Mouse (Mus musculus): ENCODE measurements around the gene Gm12216. TPM values are rescaled to one million over a fixed set of nuclear protein-coding genes. Genes with fewer than 3 reads are reported as not detected.

The Gm12216 gene
- polyA plus RNA-seq, 1 experiment from 2014 or later: not detected

DNA sequence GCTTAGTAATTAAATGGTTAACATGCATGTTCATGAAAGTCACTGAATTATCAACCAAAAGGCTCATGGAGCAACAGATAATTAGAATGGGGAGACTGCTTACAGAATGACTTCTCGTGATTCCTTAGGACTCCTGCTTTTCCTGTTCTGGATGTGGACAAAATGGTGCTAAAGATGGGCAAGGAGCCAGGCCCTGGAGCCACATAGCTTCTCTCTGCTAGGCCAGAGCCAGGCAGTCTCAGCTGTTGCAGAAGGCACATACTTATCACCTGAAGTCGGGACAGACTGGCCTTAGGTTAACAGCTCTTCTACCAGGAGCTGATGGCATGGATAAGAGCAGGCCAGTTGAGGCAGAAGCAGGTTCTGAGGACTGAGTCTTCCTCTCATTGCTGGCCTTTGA lies 48.3 kb downstream of the Gm12216 start:
- Histone ChIP-seq H3K36me3 (ENCODE audit: control insufficient read depth, insufficient read depth, low read length) (no peaks in the 10 kb centered on the region), H3K27ac (replicated peaks; ENCODE audit: low read depth, low read length) (no peak overlapping the region), H3K27me3 (ENCODE audit: control insufficient read depth, insufficient read depth, low read length) (no peaks in the 10 kb centered on the region), H3K4me3 (ENCODE audit: low read depth, low read length) (no peak overlapping the region), H3K4me1 (ENCODE audit: control insufficient read depth, insufficient read depth, low read length) (no peaks in the 10 kb centered on the region), H3K9me3 (ENCODE audit: control insufficient read depth, low read length) (no peaks in the 10 kb centered on the region), H3K4me2 (ENCODE audit: low read depth, severe bottlenecking) (no peak overlapping the region), H3K9ac (ENCODE audit: low read length) (no peak overlapping the region)
- ATAC-seq (ENCODE audit: insufficient number of reproducible peaks, low FRiP score, low TSS enrichment, low read depth) (no peak), DNase-seq (ENCODE audit: low spot score) (no peak)
- WGBS: 67% methylated on average over 2 of the region's 2 CpGs

DNA sequence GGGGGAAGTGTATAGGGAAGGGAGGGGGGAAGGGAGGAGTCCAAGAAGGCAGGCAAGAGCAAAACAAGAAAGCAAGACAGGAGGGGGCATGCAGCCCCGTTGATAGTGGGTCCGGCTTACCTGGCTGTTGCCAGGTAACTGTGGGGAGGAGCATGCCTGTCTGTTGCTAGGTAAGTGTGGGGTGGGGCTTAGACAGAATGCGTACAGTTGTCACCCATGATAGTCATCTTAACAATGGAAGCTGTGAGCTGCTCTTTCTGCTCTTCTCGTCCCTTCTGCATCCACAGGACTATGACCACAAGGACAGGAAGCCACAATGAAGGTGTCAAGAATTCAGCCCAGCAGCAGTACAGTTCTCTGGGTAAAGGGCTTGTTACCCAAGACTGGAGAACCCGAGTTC lies 48.9 kb downstream of the Gm12216 start:
- 69% methylated on average over 5 of the region's 5 CpGs for WGBS
- no peak overlapping the region for H3K9ac ChIP-seq (ENCODE audit: low read length)

GRCm38 (mm10) chr11:53809354-53809753 lies 49.7 kb downstream of the Gm12216 start:
- H3K36me3 ChIP-seq (ENCODE audit: control insufficient read depth, insufficient read depth, low read length): no peaks in the 10 kb centered on the region
- DNase-seq (ENCODE audit: low spot score): no peak
- no peaks in the 10 kb centered on the region for H3K9me3 ChIP-seq (ENCODE audit: control insufficient read depth, low read length)
- WGBS: 57% methylated on average over 5 of the region's 5 CpGs
- H3K27ac ChIP-seq (replicated peaks; ENCODE audit: low read depth, low read length): no peak overlapping the region
- no peak overlapping the region for H3K4me2 ChIP-seq (ENCODE audit: low read depth, severe bottlenecking)
- ATAC-seq (ENCODE audit: insufficient number of reproducible peaks, low FRiP score, low TSS enrichment, low read depth): no peak
- H3K9ac ChIP-seq (ENCODE audit: low read length): no peak overlapping the region
- H3K4me3 ChIP-seq (ENCODE audit: low read depth, low read length): no peak overlapping the region
- no peaks in the 10 kb centered on the region for H3K27me3 ChIP-seq (ENCODE audit: control insufficient read depth, insufficient read depth, low read length)
- no peaks in the 10 kb centered on the region for H3K4me1 ChIP-seq (ENCODE audit: control insufficient read depth, insufficient read depth, low read length)

More for the DNA sequence above, 48.9 kb downstream of the Gm12216 start:
- Histone ChIP-seq H3K27me3 (ENCODE audit: control insufficient read depth, insufficient read depth, low read length) (no peaks in the 10 kb centered on the region), H3K27ac (replicated peaks; ENCODE audit: low read depth, low read length) (no peak overlapping the region), H3K9me3 (ENCODE audit: control insufficient read depth, low read length) (no peaks in the 10 kb centered on the region), H3K4me1 (ENCODE audit: control insufficient read depth, insufficient read depth, low read length) (no peaks in the 10 kb centered on the region), H3K4me2 (ENCODE audit: low read depth, severe bottlenecking) (no peak overlapping the region), H3K4me3 (ENCODE audit: low read depth, low read length) (no peak overlapping the region), H3K36me3 (ENCODE audit: control insufficient read depth, insufficient read depth, low read length) (no peaks in the 10 kb centered on the region)
- DNase-seq (ENCODE audit: low spot score) (no peak), ATAC-seq (ENCODE audit: insufficient number of reproducible peaks, low FRiP score, low TSS enrichment, low read depth) (no peak)

DNA sequence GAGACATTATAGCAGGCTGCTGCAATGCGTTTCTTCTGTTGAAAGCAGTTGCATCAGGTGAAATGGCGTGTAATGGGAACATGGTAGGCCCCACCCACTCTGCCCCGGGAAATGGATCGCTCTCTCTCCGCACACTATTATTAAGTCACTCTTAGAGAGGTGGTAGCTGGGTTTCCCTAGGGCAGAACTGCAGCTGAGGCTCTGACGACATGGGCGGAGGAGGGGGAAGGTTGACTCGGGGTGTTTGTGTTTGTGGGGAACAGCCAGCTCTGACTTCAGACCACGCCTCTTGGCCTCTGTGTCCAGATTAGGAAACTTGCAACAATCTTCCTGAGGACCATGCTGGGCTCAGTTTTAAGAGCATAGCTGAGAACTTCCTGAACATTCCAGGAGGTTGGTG lies 53.3 kb downstream of the Gm12216 start:
- H3K9me3 ChIP-seq (ENCODE audit: control insufficient read depth, low read length): no peaks in the 10 kb centered on the region

GRCm38 (mm10) chr11:53804569-53805344 lies 54.3 kb downstream of the Gm12216 start:
- Histone ChIP-seq H3K27ac (replicated peaks; ENCODE audit: low read depth, low read length) (no peak overlapping the region), H3K27me3 (ENCODE audit: control insufficient read depth, insufficient read depth, low read length) (no peaks in the 10 kb centered on the region), H3K9ac (ENCODE audit: low read length) (no peak overlapping the region), H3K4me2 (ENCODE audit: low read depth, severe bottlenecking) (no peak overlapping the region), H3K4me3 (ENCODE audit: low read depth, low read length) (no peak overlapping the region), H3K36me3 (ENCODE audit: control insufficient read depth, insufficient read depth, low read length) (no peaks in the 10 kb centered on the region), H3K9me3 (ENCODE audit: control insufficient read depth, low read length) (no peaks in the 10 kb centered on the region), H3K4me1 (ENCODE audit: control insufficient read depth, insufficient read depth, low read length) (no peaks in the 10 kb centered on the region)
- ATAC-seq (ENCODE audit: insufficient number of reproducible peaks, low FRiP score, low TSS enrichment, low read depth) (no peak), DNase-seq (ENCODE audit: low spot score) (no peak)
- WGBS: 83% methylated on average over 14 of the region's 14 CpGs

More for the DNA sequence above, 53.3 kb downstream of the Gm12216 start:
- Histone ChIP-seq H3K4me2 (ENCODE audit: low read depth, severe bottlenecking) (no peak overlapping the region), H3K9ac (ENCODE audit: low read length) (no peak overlapping the region), H3K4me3 (ENCODE audit: low read depth, low read length) (no peak overlapping the region), H3K4me1 (ENCODE audit: control insufficient read depth, insufficient read depth, low read length) (no peaks in the 10 kb centered on the region), H3K27ac (replicated peaks; ENCODE audit: low read depth, low read length) (no peak overlapping the region), H3K36me3 (ENCODE audit: control insufficient read depth, insufficient read depth, low read length) (no peaks in the 10 kb centered on the region), H3K27me3 (ENCODE audit: control insufficient read depth, insufficient read depth, low read length) (no peaks in the 10 kb centered on the region)
- DNase-seq (ENCODE audit: low spot score) (no peak), ATAC-seq (ENCODE audit: insufficient number of reproducible peaks, low FRiP score, low TSS enrichment, low read depth) (no peak)
- 75% methylated on average over 9 of the region's 9 CpGs for WGBS

DNA sequence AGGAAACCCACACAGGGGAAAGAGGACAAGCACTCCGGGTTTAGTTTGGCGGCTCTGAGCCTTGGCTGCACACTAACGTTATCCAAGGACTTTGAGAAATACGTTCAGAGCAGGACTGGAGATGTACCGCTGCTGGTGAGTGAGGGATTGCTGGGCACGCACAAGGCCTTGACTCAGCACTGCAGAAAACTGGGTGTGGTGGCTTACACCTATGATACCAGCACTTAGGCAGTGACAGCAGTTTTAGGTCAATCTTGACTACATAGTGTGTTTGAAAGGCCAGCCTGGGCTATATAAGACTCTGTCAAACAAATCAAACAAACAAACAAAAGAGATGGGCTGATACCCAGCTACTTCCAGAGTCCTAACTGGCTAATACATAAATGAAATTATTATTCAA lies 55.6 kb downstream of the Gm12216 start:
- Histone ChIP-seq H3K9me3 (ENCODE audit: control insufficient read depth, low read length) (no peaks in the 10 kb centered on the region), H3K27me3 (ENCODE audit: control insufficient read depth, insufficient read depth, low read length) (no peaks in the 10 kb centered on the region), H3K36me3 (ENCODE audit: control insufficient read depth, insufficient read depth, low read length) (no peaks in the 10 kb centered on the region), H3K9ac (ENCODE audit: low read length) (no peak overlapping the region), H3K4me2 (ENCODE audit: low read depth, severe bottlenecking) (no peak overlapping the region), H3K27ac (replicated peaks; ENCODE audit: low read depth, low read length) (no peak overlapping the region), H3K4me3 (ENCODE audit: low read depth, low read length) (no peak overlapping the region), H3K4me1 (ENCODE audit: control insufficient read depth, insufficient read depth, low read length) (no peaks in the 10 kb centered on the region)
- 93% methylated on average over 6 of the region's 6 CpGs for WGBS
- DNase-seq (ENCODE audit: low spot score) (no peak), ATAC-seq (ENCODE audit: insufficient number of reproducible peaks, low FRiP score, low TSS enrichment, low read depth) (no peak)

- WGBS: 89% methylated on average over 12 of the region's 12 CpGs
- DNase-seq (ENCODE audit: low spot score): no peak
Measured at GRCm38 (mm10) chr11:53803093-53803492, 56.0 kb downstream of the Gm12216 start.

GRCm38 (mm10) chr11:53800975-53801374 lies 58.1 kb downstream of the Gm12216 start:
- H3K4me3 ChIP-seq (ENCODE audit: low read depth, low read length): no peak overlapping the region
- WGBS: 79% methylated on average over 5 of the region's 5 CpGs
- no peak for ATAC-seq (ENCODE audit: insufficient number of reproducible peaks, low FRiP score, low TSS enrichment, low read depth)

More at GRCm38 (mm10) chr11:53803093-53803492, 56.0 kb downstream of the Gm12216 start:
- Histone ChIP-seq H3K27ac (replicated peaks; ENCODE audit: low read depth, low read length) (no peak overlapping the region), H3K4me3 (ENCODE audit: low read depth, low read length) (no peak overlapping the region), H3K4me2 (ENCODE audit: low read depth, severe bottlenecking) (no peak overlapping the region), H3K4me1 (ENCODE audit: control insufficient read depth, insufficient read depth, low read length) (no peaks in the 10 kb centered on the region), H3K36me3 (ENCODE audit: control insufficient read depth, insufficient read depth, low read length) (no peaks in the 10 kb centered on the region), H3K27me3 (ENCODE audit: control insufficient read depth, insufficient read depth, low read length) (no peaks in the 10 kb centered on the region), H3K9me3 (ENCODE audit: control insufficient read depth, low read length) (no peaks in the 10 kb centered on the region), H3K9ac (ENCODE audit: low read length) (no peak overlapping the region)
- no peak for ATAC-seq (ENCODE audit: insufficient number of reproducible peaks, low FRiP score, low TSS enrichment, low read depth)

GRCm38 (mm10) chr11:53800036-53800435 lies 59.0 kb downstream of the Gm12216 start:
- Histone ChIP-seq H3K4me3 (ENCODE audit: low read depth, low read length) (no peak overlapping the region), H3K4me2 (ENCODE audit: low read depth, severe bottlenecking) (no peak overlapping the region), H3K27me3 (ENCODE audit: control insufficient read depth, insufficient read depth, low read length) (no peaks in the 10 kb centered on the region), H3K9ac (ENCODE audit: low read length) (no peak overlapping the region), H3K9me3 (ENCODE audit: control insufficient read depth, low read length) (no peaks in the 10 kb centered on the region), H3K36me3 (ENCODE audit: control insufficient read depth, insufficient read depth, low read length) (no peaks in the 10 kb centered on the region), H3K4me1 (ENCODE audit: control insufficient read depth, insufficient read depth, low read length) (no peaks in the 10 kb centered on the region), H3K27ac (replicated peaks; ENCODE audit: low read depth, low read length) (no peak overlapping the region)
- WGBS: 57% methylated on average over 4 of the region's 4 CpGs
- no peak for ATAC-seq (ENCODE audit: insufficient number of reproducible peaks, low FRiP score, low TSS enrichment, low read depth)
- no peak for DNase-seq (ENCODE audit: low spot score)

More at GRCm38 (mm10) chr11:53800975-53801374, 58.1 kb downstream of the Gm12216 start:
- Histone ChIP-seq H3K9me3 (ENCODE audit: control insufficient read depth, low read length) (no peaks in the 10 kb centered on the region), H3K9ac (ENCODE audit: low read length) (no peak overlapping the region), H3K36me3 (ENCODE audit: control insufficient read depth, insufficient read depth, low read length) (no peaks in the 10 kb centered on the region), H3K4me2 (ENCODE audit: low read depth, severe bottlenecking) (no peak overlapping the region), H3K4me1 (ENCODE audit: control insufficient read depth, insufficient read depth, low read length) (no peaks in the 10 kb centered on the region), H3K27me3 (ENCODE audit: control insufficient read depth, insufficient read depth, low read length) (no peaks in the 10 kb centered on the region), H3K27ac (replicated peaks; ENCODE audit: low read depth, low read length) (no peak overlapping the region)
- DNase-seq (ENCODE audit: low spot score): no peak
